Mouse (Mus musculus): ENCODE data around the gene Rassf9. TPM values are rescaled to one million over a fixed set of nuclear protein-coding genes. Genes with fewer than 3 reads are reported as not detected.

Gene Rassf9
- 3.7 and 3.8 TPM in 2 replicates for polyA plus RNA-seq (2015; fragmentation: Nextera tagmentation; extraction: Ambion mirVana)

GRCm38 (mm10) chr10:102511807-102512461, at the start of gene Rassf9:
Gene Rassf9, plus strand, starts transcription at chr10:102512222.
- H3K9me3 ChIP-seq, result no peaks in the 10 kb centered on the region
- no peak within 1 kb of the TSS for H3K9ac ChIP-seq
- H3K4me3 ChIP-seq (replicated peaks), result peak within 1 kb of the TSS; percentile 31
- WGBS, result 2% methylated on average over 5 of the region's 5 CpGs
- no peaks in the 10 kb centered on the region for H3K4me1 ChIP-seq
- H3K27ac ChIP-seq, result peak within 1 kb of the TSS; percentile 77
- H3K4me2 ChIP-seq, result peak within 1 kb of the TSS; percentile 29
- peak; percentile 93 for ATAC-seq (ENCODE audit: insufficient read depth, low FRiP score, low read depth)
- no peaks in the 10 kb centered on the region for H3K27me3 ChIP-seq (replicated peaks)
- no peaks in the 10 kb centered on the region for H3K36me3 ChIP-seq

- H3K4me1 ChIP-seq, result no peaks in the 10 kb centered on the region
- no peak for ATAC-seq (ENCODE audit: insufficient read depth, low FRiP score, low read depth)
- H3K4me3 ChIP-seq (replicated peaks), result no peak overlapping the region
- no peaks in the 10 kb centered on the region for H3K27me3 ChIP-seq (replicated peaks)
- H3K4me2 ChIP-seq, result no peak overlapping the region
- WGBS, result 77% methylated on average over 2 of the region's 2 CpGs
- H3K9me3 ChIP-seq, result no peaks in the 10 kb centered on the region
- H3K36me3 ChIP-seq, result no peaks in the 10 kb centered on the region
- H3K9ac ChIP-seq, result no peak overlapping the region
- no peak overlapping the region for H3K27ac ChIP-seq
Observed at GRCm38 (mm10) chr10:102469412-102469811, 42.6 kb upstream of the Rassf9 start.

GRCm38 (mm10) chr10:102490386-102490785, 21.6 kb upstream of the Rassf9 start, which contains the start of gene Nts:
Gene Nts, minus strand, starts transcription at chr10:102490486.
- no peak within 1 kb of the TSS for H3K4me2 ChIP-seq
- no peaks in the 10 kb centered on the region for H3K4me1 ChIP-seq
- H3K9ac ChIP-seq, result no peak within 1 kb of the TSS
- no peak for ATAC-seq (ENCODE audit: insufficient read depth, low FRiP score, low read depth)
- no peak within 1 kb of the TSS for H3K4me3 ChIP-seq (replicated peaks)
- no peaks in the 10 kb centered on the region for H3K9me3 ChIP-seq
- H3K27ac ChIP-seq, result no peak within 1 kb of the TSS
- H3K27me3 ChIP-seq (replicated peaks), result no peaks in the 10 kb centered on the region
- H3K36me3 ChIP-seq, result no peaks in the 10 kb centered on the region
- WGBS, result 12% methylated on average over 3 of the region's 3 CpGs

GRCm38 (mm10) chr10:102491792-102492191, 20.2 kb upstream of the Rassf9 start:
- Histone ChIP-seq H3K9me3 (no peaks in the 10 kb centered on the region), H3K4me2 (no peak overlapping the region), H3K4me1 (no peaks in the 10 kb centered on the region), H3K9ac (no peak overlapping the region), H3K27ac (no peak overlapping the region), H3K27me3 (replicated peaks) (no peaks in the 10 kb centered on the region), H3K4me3 (replicated peaks) (no peak overlapping the region), H3K36me3 (no peaks in the 10 kb centered on the region)
- ATAC-seq (ENCODE audit: insufficient read depth, low FRiP score, low read depth), result no peak
- WGBS, result 7% methylated on average over 3 of the region's 3 CpGs

GRCm38 (mm10) chr10:102498754-102499153, 13.3 kb upstream of the Rassf9 start:
- Histone ChIP-seq H3K4me3 (replicated peaks) (no peak overlapping the region), H3K4me2 (no peak overlapping the region), H3K36me3 (no peaks in the 10 kb centered on the region), H3K9me3 (no peaks in the 10 kb centered on the region), H3K27me3 (replicated peaks) (no peaks in the 10 kb centered on the region), H3K4me1 (no peaks in the 10 kb centered on the region), H3K27ac (no peak overlapping the region), H3K9ac (no peak overlapping the region)
- ATAC-seq (ENCODE audit: insufficient read depth, low FRiP score, low read depth), result no peak
- 27% methylated on average over 4 of the region's 4 CpGs for WGBS

GRCm38 (mm10) chr10:102507386-102507785, 4.6 kb upstream of the Rassf9 start:
- no peak for ATAC-seq (ENCODE audit: insufficient read depth, low FRiP score, low read depth)
- no peaks in the 10 kb centered on the region for H3K9me3 ChIP-seq
- H3K4me2 ChIP-seq, result no peak overlapping the region
- H3K27me3 ChIP-seq (replicated peaks), result no peaks in the 10 kb centered on the region
- 62% methylated on average over 4 of the region's 4 CpGs for WGBS
- H3K27ac ChIP-seq, result no peak overlapping the region
- no peaks in the 10 kb centered on the region for H3K4me1 ChIP-seq
- no peak overlapping the region for H3K9ac ChIP-seq
- no peaks in the 10 kb centered on the region for H3K36me3 ChIP-seq
- no peak overlapping the region for H3K4me3 ChIP-seq (replicated peaks)

- Histone ChIP-seq H3K36me3 (no peaks in the 10 kb centered on the region), H3K27ac (peak overlapping the region; percentile 77), H3K9me3 (no peaks in the 10 kb centered on the region), H3K9ac (no peak overlapping the region), H3K4me2 (peak overlapping the region; percentile 28), H3K27me3 (replicated peaks) (no peaks in the 10 kb centered on the region), H3K4me1 (no peaks in the 10 kb centered on the region), H3K4me3 (replicated peaks) (no peak overlapping the region)
- 45% methylated on average over 3 of the region's 3 CpGs for WGBS
- ATAC-seq (ENCODE audit: insufficient read depth, low FRiP score, low read depth), result no peak
Observed at GRCm38 (mm10) chr10:102511461-102511806, 588 bp upstream of the Rassf9 start.

- H3K9ac ChIP-seq, result no peak overlapping the region
- no peak overlapping the region for H3K4me3 ChIP-seq (replicated peaks)
- no peak overlapping the region for H3K4me2 ChIP-seq
Observed at GRCm38 (mm10) chr10:102514159-102514558, 2.1 kb downstream of the Rassf9 start.

GRCm38 (mm10) chr10:102527901-102528300, 15.9 kb downstream of the Rassf9 start:
- Histone ChIP-seq H3K36me3 (no peaks in the 10 kb centered on the region), H3K4me1 (no peaks in the 10 kb centered on the region), H3K4me3 (replicated peaks) (no peak overlapping the region), H3K27ac (no peak overlapping the region), H3K4me2 (no peak overlapping the region), H3K9me3 (no peaks in the 10 kb centered on the region), H3K9ac (no peak overlapping the region), H3K27me3 (replicated peaks) (no peaks in the 10 kb centered on the region)
- ATAC-seq (ENCODE audit: insufficient read depth, low FRiP score, low read depth), result peak; percentile 88
- WGBS, result 27% methylated on average over 3 of the region's 3 CpGs

More at GRCm38 (mm10) chr10:102514159-102514558, 2.1 kb downstream of the Rassf9 start:
- no peaks in the 10 kb centered on the region for H3K4me1 ChIP-seq
- ATAC-seq (ENCODE audit: insufficient read depth, low FRiP score, low read depth), result no peak
- WGBS, result 0% methylated on average over 1 of the region's 1 CpGs
- no peak overlapping the region for H3K27ac ChIP-seq
- H3K36me3 ChIP-seq, result no peaks in the 10 kb centered on the region
- H3K27me3 ChIP-seq (replicated peaks), result no peaks in the 10 kb centered on the region
- no peaks in the 10 kb centered on the region for H3K9me3 ChIP-seq

GRCm38 (mm10) chr10:102553941-102554340, 41.9 kb downstream of the Rassf9 start:
- no peaks in the 10 kb centered on the region for H3K36me3 ChIP-seq
- H3K4me2 ChIP-seq, result no peak overlapping the region
- no peaks in the 10 kb centered on the region for H3K4me1 ChIP-seq
- no peak overlapping the region for H3K9ac ChIP-seq
- no peak for ATAC-seq (ENCODE audit: insufficient read depth, low FRiP score, low read depth)
- no peaks in the 10 kb centered on the region for H3K27me3 ChIP-seq (replicated peaks)
- 47% methylated on average over 4 of the region's 4 CpGs for whole genome bisulfite sequencing
- no peak overlapping the region for H3K27ac ChIP-seq
- H3K4me3 ChIP-seq (replicated peaks), result no peak overlapping the region
- no peaks in the 10 kb centered on the region for H3K9me3 ChIP-seq

- whole genome bisulfite sequencing, result 64% methylated on average over 1 of the region's 1 CpGs
- Histone ChIP-seq H3K9ac (no peak overlapping the region), H3K27ac (no peak overlapping the region), H3K36me3 (no peaks in the 10 kb centered on the region), H3K4me1 (no peaks in the 10 kb centered on the region), H3K27me3 (replicated peaks) (no peaks in the 10 kb centered on the region), H3K4me3 (replicated peaks) (no peak overlapping the region), H3K9me3 (no peaks in the 10 kb centered on the region), H3K4me2 (no peak overlapping the region)
- ATAC-seq (ENCODE audit: insufficient read depth, low FRiP score, low read depth), result no peak
Observed at GRCm38 (mm10) chr10:102562488-102562887, 50.5 kb downstream of the Rassf9 start.

GRCm38 (mm10) chr10:102577970-102578369, 65.9 kb downstream of the Rassf9 start:
- Histone ChIP-seq H3K27me3 (replicated peaks) (no peaks in the 10 kb centered on the region), H3K9ac (no peak overlapping the region), H3K9me3 (no peaks in the 10 kb centered on the region), H3K4me3 (replicated peaks) (no peak overlapping the region), H3K27ac (no peak overlapping the region), H3K36me3 (no peaks in the 10 kb centered on the region), H3K4me1 (no peaks in the 10 kb centered on the region), H3K4me2 (no peak overlapping the region)
- no peak for ATAC-seq (ENCODE audit: insufficient read depth, low FRiP score, low read depth)
- 89% methylated on average over 3 of the region's 3 CpGs for WGBS

GRCm38 (mm10) chr10:102594306-102594705, 82.3 kb downstream of the Rassf9 start:
- H3K27me3 ChIP-seq (replicated peaks), result no peaks in the 10 kb centered on the region
- no peaks in the 10 kb centered on the region for H3K36me3 ChIP-seq
- no peaks in the 10 kb centered on the region for H3K9me3 ChIP-seq
- H3K4me2 ChIP-seq, result no peak overlapping the region
- H3K4me3 ChIP-seq (replicated peaks), result no peak overlapping the region
- H3K9ac ChIP-seq, result no peak overlapping the region
- no peaks in the 10 kb centered on the region for H3K4me1 ChIP-seq
- ATAC-seq (ENCODE audit: insufficient read depth, low FRiP score, low read depth), result no peak
- H3K27ac ChIP-seq, result no peak overlapping the region
- WGBS, result 66% methylated on average over 2 of the region's 2 CpGs
